Mouse (Mus musculus) ES-E14 (cell line): Measurements from ENCODE around the gene Snrnp70. TPM values are rescaled to one million over a fixed set of nuclear protein-coding genes. Genes with fewer than 3 reads are reported as not detected.

Source experiments
- DNase-seq: peaks from one replicate; pipeline ENCODE4 v3.0.0-alpha.2; 2013; ENCODE audit warnings: low read depth, low spot score
- H3K27ac ChIP-seq: 2 replicates; pipeline ENCODE4 v1.5.1; 2012; ENCODE audit warnings: low read depth, mild to moderate bottlenecking, low read length, moderate library complexity, mixed read lengths; ENCODE audit not compliant: poor library complexity, insufficient read depth, severe bottlenecking
- H3K36me3 ChIP-seq: 2 replicates; pipeline ENCODE4 v1.6.1; 2012; ENCODE audit warnings: mild to moderate bottlenecking, low read length, moderate library complexity, mixed read lengths; ENCODE audit not compliant: control insufficient read depth, poor library complexity, insufficient read depth, severe bottlenecking
- H3K4me1 ChIP-seq, 2 experiments: fragments of 150-350 bp in 1 of 2; sonication (generic) in 1 of 2; 2 replicates each; pipeline ENCODE4 v1.6.1; 2012; ENCODE audit warnings: low read length in 2 of 2, mild to moderate bottlenecking in 1 of 2, mixed read lengths in 1 of 2; ENCODE audit not compliant: control insufficient read depth in 2 of 2, insufficient read depth in 2 of 2, poor library complexity in 1 of 2
- H3K4me3 ChIP-seq, 2 experiments: fragments of 150-350 bp in 1 of 2; sonication (generic) in 1 of 2; 2 replicates each; pipeline ENCODE4 v1.5.1; 2012; ENCODE audit warnings: low read length in 2 of 2, low read depth in 1 of 2, mild to moderate bottlenecking in 1 of 2, mixed read lengths in 1 of 2; ENCODE audit not compliant: insufficient read depth in 1 of 2, poor library complexity in 1 of 2, severe bottlenecking in 1 of 2
- H3K9ac ChIP-seq: 2 replicates; pipeline ENCODE4 v1.6.1; 2012; ENCODE audit warnings: low read depth, mild to moderate bottlenecking, low read length, mixed read lengths; ENCODE audit not compliant: poor library complexity, insufficient read depth, severe bottlenecking
- H3K9me3 ChIP-seq: fragments of 150-350 bp; sonication (generic); 2 replicates; pipeline ENCODE4 v1.6.1; 2012; ENCODE audit warnings: low read depth, mild to moderate bottlenecking, low read length; ENCODE audit not compliant: control insufficient read depth, insufficient read depth
- CHD2 ChIP-seq: IDR thresholded peaks from 2 replicates; pipeline ENCODE4 v1.6.1; 2014; ENCODE audit warnings: mild to moderate bottlenecking, low read depth, low read length, inconsistent platforms
- HCFC1 ChIP-seq: IDR thresholded peaks from 2 replicates; pipeline ENCODE4 v1.6.1; 2012; ENCODE audit warnings: low read length, inconsistent platforms, borderline replicate concordance; ENCODE audit not compliant: insufficient read depth
- MAFK ChIP-seq: IDR thresholded peaks from 2 replicates; pipeline ENCODE4 v1.6.1; 2014; ENCODE audit warnings: mild to moderate bottlenecking, low read depth, low read length, inconsistent platforms; ENCODE audit not compliant: insufficient read depth
- ZC3H11A ChIP-seq: IDR thresholded peaks from 2 replicates; pipeline ENCODE4 v1.6.1; 2012; ENCODE audit warnings: low read depth, mild to moderate bottlenecking, inconsistent platforms, low read length, borderline replicate concordance
- ZNF384 ChIP-seq: IDR thresholded peaks from 2 replicates; pipeline ENCODE4 v1.6.1; 2012; ENCODE audit warnings: low read depth, low read length, inconsistent platforms
- in situ Hi-C, 2 experiments: fragments of 600-800 bp; cut with MboI; formaldehyde crosslinking; loops; one replicate each; pipeline ENCODE4 v1.15.1; 2025; ENCODE audit warnings: low sequenced_read_pairs in 2 of 2, inconsistent platforms in 1 of 2; ENCODE audit not compliant: unreplicated experiment in 2 of 2
- total RNA-seq: library from RNA; depleted of rRNA; stranded (reverse); fragments of 300-350 nt; gene quantifications from 2 replicates; pipeline ENCODE4 v1.2.3, GENCODE M21; 2012

The Snrnp70 gene
- total RNA-seq, 1 experiment = 303 TPM

- Histone ChIP-seq H3K27ac (no peak overlapping the region), H3K4me1 (peaks cover 2 to 18% of the 10 kb centered on the region in 2 experiments; a peak in 3 of 4 replicates)
- in situ Hi-C loops = no loop called here
These were observed 25.6 kb downstream of the Snrnp70 start for GRCm38 (mm10) chr7:45369836-45370474.

GRCm38 (mm10) chr7:45369022-45369745 lies 26.4 kb downstream of the Snrnp70 start:
- TF ChIP-seq HCFC1 = no peak
- no peak for TF ChIP-seq CHD2
- TF ChIP-seq ZC3H11A = no peak
- no peak for TF ChIP-seq ZNF384
- no peak for TF ChIP-seq MAFK
- Histone ChIP-seq H3K27ac (no peak overlapping the region), H3K4me3 (0 out of 4 replicates have a peak overlapping the region, but pooled peaks of 1 of the 2 experiments have one; percentile 80), H3K9ac (no peak overlapping the region), H3K4me1 (peaks cover 2 to 18% of the 10 kb centered on the region in 2 experiments; a peak in 2 of 4 replicates), H3K9me3 (no peaks in the 10 kb centered on the region), H3K36me3 (peaks cover 14% of the 10 kb centered on the region)
- in situ Hi-C loops = no loop called here
- DNase-seq = no peak

More at GRCm38 (mm10) chr7:45369836-45370474, 25.6 kb downstream of the Snrnp70 start:
- H3K9me3 ChIP-seq = no peaks in the 10 kb centered on the region
- DNase-seq = no peak
- peaks cover 18% of the 10 kb centered on the region for H3K36me3 ChIP-seq
- peak overlapping the region; percentile 68 to 80 for H3K4me3 ChIP-seq
- no peak for TF ChIP-seq HCFC1
- no peak for TF ChIP-seq ZNF384
- TF ChIP-seq ZC3H11A = no peak
- TF ChIP-seq MAFK = no peak
- TF ChIP-seq CHD2 = no peak; the same call in 1 of the 2 replicates
- H3K9ac ChIP-seq = peak overlapping the region; percentile 50

- in situ Hi-C loops = no loop called here
- H3K27ac ChIP-seq = no peak overlapping the region
- H3K4me3 ChIP-seq = peak overlapping the region; percentile 72 to 81
- no peaks in the 10 kb centered on the region for H3K9me3 ChIP-seq
- H3K4me1 ChIP-seq = peaks cover 2 to 18% of the 10 kb centered on the region in 2 experiments; a peak in 2 of 4 replicates
- H3K9ac ChIP-seq = peak overlapping the region; percentile 83
- TF ChIP-seq ZC3H11A (no peak), MAFK (no peak), ZNF384 (no peak), CHD2 (no peak), HCFC1 (no peak)
- no peak for DNase-seq
- peaks cover 9% of the 10 kb centered on the region for H3K36me3 ChIP-seq
These were observed 27.4 kb downstream of the Snrnp70 start for GRCm38 (mm10) chr7:45368178-45368577.

- peaks cover 2% of the 10 kb centered on the region; the same call in 1 of the 2 replicates for H3K36me3 ChIP-seq
- H3K9me3 ChIP-seq = no peaks in the 10 kb centered on the region
- peak overlapping the region; percentile 73 to 81 for H3K4me3 ChIP-seq
- peaks cover 2 to 18% of the 10 kb centered on the region in 2 experiments; a peak in 3 of 4 replicates for H3K4me1 ChIP-seq
- peak; percentile 91 for DNase-seq
- TF ChIP-seq ZNF384 = peak; percentile 95
- peak; percentile 65; the same call in 1 of the 2 replicates for TF ChIP-seq HCFC1
- no peak for TF ChIP-seq CHD2
- no peak for TF ChIP-seq MAFK
- TF ChIP-seq ZC3H11A = no peak
- H3K27ac ChIP-seq = peak overlapping the region; percentile 33; the same call in 1 of the 2 replicates
- in situ Hi-C loops = no loop called here
- peak overlapping the region; percentile 83 for H3K9ac ChIP-seq
These were observed 28.3 kb downstream of the Snrnp70 start for GRCm38 (mm10) chr7:45367020-45367880.
